Mouse (Mus musculus) hematopoietic stem cell, adult 5-6 weeks (primary cell): ENCODE results near the gene Fbxo36. TPM values are rescaled to one million over a fixed set of nuclear protein-coding genes. Genes with fewer than 3 reads are reported as not detected.

Source experiments
- ATAC-seq, 2 experiments: fragments of 125-278 bp in 1 of 2; replicated peaks in 1 of 2; 2 replicates each; pipeline ENCODE4 v1.8.0; 2016 to 2017; ENCODE audit warnings: inconsistent platforms in 2 of 2, mild to moderate bottlenecking in 2 of 2, moderate number of reproducible peaks in 2 of 2, low read depth in 1 of 2, moderate TSS enrichment in 1 of 2; ENCODE audit not compliant: low FRiP score in 2 of 2, poor library complexity in 2 of 2, severe bottlenecking in 2 of 2, insufficient read depth in 1 of 2, low TSS enrichment in 1 of 2
- total RNA-seq: library from RNA; stranded (forward); fragments of 172-1452, 232-1000 nt; gene quantifications from 2 replicates; pipeline ENCODE4 v1.2.3, GENCODE M21; 2017

The Fbxo36 gene
- total RNA-seq, result 1.4 and 3.1 TPM in 2 replicates

DNA sequence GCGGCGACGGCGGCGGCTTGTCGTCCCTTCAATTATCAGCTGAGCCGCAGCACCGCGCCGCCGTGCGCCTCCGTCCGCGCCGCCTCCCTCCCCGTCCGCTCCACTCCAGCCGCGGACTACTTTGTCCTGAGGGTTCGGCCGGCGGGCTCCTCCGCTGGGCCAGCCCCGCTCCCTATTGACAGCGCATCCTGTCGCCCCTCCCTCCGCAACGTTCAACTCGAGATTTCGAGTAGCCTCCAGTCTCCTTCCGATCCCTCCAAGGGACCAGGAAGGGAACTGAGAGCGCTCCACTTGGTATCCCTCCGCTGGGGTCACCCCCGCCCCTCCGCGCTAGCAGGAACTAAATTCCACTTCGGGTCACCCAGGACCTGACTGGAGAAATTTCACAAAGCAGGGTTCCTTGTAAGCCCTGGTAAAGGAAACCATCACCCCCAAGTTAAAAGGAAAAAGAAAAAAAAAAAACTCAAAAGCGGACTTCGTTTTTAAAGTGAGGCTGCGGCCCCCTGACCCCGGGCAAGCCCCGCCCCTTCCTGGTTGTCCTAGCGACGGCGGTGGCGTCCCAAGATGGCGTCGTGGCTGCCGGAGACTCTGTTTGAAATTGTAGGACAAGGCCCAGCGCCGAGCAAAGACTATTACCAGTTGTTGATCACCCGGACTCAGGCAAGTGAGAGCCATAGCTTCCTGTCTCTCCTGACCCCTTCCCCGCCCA lies at the start of gene Fbxo36:
TSS of gene Fbxo36 (plus strand) at position 533 of the 709 bp plus-strand sequence.
- ATAC-seq, result peak; percentile 80 to 81

DNA sequence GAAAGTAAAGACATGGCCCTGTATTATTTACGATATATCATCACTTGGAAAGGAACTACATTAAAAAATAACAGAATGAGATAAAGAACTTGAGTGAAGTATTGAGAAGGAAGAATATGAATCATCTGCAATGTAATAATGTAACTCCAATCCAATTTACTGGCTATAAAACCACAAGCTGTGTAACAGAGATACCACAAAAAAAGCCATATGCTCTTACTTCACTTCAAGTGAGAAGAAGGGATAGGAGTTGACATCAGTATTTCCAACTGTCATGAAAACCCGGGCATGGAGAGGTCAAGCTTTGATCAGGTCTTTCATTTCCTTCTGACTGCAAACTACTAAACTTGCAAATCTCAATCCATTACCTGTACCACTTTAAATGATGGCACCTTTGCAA lies 48.2 kb upstream of the Fbxo36 start:
- no peak for ATAC-seq

DNA sequence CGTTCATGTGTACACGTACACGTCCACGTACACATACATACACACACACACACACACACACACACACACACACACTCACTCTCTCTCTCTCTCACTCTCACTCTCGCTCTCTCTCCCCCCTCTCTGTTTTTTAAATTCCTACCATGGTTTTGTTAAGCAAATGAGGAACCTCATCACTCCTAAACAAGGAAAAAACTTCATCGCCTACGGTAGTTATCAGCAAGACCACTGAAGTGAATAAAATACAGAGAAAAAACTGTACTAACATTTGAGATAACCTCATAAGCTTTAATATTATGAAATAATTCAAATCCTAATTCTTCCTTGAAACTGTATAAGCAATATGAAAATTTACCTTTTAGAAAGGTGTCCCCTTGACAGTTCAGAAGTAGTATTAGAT lies 44.3 kb upstream of the Fbxo36 start:
- no peak for ATAC-seq

DNA sequence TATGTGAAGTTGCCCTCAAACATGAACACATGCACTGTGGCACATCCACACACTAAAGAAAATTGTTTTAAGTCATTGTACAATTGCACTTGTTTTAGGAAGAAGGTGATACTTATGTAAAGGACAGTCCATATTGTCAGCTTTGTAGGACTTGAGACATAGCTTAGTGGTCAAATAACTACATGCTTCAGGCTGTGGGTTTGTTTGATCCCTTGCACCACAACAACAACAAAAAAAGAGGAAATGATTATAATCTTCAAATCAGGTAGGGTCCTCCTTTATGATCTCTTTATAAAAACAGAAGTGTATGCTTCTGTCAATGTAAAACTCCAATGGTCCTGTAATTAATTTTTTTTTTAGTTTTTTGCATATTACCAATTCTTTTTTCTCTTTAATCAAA lies 40.5 kb upstream of the Fbxo36 start:
- peak in 1 of 2 experiments; percentile 32; a peak in 1 of 4 replicates for ATAC-seq

DNA sequence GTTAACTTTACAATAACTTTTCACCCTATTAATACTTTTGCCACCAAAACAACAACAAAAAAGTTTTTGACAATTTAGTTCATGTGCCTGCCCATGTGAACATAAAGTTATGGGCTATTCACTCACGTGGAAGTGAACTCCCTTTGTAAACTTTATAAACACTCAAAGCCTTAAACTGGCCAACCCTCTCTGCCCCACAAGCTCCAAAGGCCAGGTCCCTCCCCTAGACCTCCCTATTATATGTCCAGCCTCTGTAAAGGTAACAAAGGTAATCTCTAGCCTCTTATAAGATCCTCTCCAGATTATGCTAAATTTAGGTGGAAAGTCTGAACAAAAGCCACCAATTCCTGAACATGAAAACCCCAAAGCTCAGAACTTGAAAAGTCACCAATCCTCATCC lies 35.9 kb upstream of the Fbxo36 start:
- no peak for ATAC-seq

DNA sequence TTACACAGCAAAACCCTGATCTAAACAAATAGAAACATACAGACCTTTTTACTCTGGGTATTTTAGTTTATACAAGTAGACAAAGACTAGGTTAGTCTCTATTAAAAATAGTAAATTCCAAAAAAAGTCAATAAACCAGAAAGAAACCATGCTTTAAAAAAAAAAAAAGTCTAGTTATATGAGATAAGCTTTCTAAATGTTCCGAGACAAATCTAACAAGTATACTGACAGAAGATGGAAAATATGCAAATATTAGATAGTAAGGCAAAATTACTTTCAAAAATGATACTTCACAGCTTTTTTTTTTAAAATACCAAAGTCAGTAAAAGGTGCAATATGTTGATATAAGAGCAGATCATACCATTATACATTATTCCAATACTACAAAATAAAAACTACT lies 22.0 kb upstream of the Fbxo36 start:
- no peak for ATAC-seq

DNA sequence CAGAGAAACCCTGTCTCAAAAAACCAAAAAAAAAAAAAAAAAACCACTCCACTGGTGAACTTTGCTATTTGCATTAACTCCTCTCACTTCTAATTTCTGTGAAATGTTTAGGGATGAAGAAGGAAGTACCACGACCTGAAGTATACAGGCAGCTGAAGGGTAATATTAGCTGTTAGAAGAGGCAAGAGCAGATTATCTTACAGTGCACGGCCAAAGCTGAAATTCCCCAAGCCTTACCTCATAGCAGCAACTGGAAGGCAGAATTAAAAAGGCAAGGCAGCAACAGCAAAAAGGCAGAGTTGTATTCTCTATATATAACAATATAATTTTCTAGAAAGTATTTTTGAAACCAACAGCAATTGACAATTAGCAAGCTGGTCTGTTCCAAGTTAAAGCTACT lies 14.6 kb upstream of the Fbxo36 start:
- ATAC-seq, result no peak

DNA sequence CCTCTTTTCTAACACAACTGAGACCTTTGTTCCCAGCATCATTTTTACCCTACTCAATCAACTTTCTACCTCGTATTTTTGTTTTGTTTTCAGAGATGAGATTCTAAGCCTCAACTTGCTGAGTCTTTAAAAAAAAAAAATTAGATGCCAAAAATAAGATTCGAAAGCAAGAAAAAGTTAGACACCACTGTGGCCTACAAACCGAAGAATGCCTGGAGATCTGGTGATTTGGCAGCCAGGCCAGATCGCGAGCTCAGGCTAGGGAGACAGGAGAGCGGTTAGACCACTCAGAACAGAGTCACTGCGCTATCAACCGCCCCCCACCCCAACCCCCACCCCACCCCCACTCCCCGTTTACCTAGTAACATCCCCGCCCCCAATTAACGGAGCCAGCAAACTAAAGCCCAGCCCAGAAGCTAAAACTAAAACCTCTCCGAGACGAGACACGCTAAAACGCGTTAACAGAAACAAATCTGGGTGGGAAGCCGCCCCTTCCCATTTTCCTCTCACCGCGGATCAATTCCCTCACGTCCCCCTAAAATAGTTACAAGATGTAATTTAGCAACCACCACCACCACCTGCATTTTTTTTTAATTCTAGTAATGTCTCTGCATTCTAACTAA lies 2.0 kb upstream of the Fbxo36 start:
- ATAC-seq, result no peak

DNA sequence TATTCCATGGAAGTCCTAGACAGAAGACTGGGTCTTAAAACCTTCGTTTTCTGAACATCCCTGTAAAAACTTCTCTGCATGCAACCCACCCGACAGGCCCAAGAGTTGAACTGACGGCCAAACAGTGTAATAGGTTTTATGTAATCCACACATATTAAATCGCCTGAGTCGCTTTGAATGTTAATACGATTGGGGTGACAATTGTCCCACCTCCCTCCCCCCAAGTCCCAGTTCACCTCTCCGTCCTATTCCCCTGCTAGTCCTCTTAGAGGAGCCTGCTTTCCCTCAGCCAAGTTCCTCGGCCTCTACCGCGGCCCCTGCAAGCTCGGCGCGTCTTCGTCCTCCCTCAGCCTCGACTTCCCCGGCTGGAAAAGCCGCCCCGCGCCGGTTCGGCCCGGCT lies 1.5 kb upstream of the Fbxo36 start:
- ATAC-seq, result no peak

DNA sequence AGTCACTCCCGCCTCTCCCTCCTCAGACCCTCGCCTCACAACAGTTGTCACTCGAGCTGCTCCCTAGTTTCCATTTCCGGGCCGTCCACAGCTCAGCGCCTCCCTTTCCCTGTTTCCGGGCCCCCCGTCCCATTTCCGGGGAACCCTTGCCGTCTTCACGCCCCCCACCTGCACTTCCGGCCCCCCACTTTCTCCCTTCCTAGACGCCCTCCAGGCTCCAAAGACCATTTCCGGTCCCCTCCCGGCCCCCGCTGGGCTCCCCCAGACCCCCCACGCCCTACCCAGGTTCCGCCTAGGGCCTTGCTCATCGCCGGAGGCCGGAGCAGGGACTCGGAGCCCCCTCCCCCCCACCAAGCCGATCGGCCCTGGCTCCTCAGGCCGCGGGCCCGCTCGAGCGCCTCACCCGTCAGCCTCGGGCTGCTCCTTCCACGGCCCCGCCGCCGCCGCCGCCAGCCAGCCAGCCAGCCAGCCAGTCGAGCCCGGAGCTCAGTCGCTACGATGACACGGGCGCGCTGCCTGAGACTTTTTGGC lies 955 bp upstream of the Fbxo36 start:
- ATAC-seq, result peak; percentile 7 to 21; a peak in 2 of 4 replicates

DNA sequence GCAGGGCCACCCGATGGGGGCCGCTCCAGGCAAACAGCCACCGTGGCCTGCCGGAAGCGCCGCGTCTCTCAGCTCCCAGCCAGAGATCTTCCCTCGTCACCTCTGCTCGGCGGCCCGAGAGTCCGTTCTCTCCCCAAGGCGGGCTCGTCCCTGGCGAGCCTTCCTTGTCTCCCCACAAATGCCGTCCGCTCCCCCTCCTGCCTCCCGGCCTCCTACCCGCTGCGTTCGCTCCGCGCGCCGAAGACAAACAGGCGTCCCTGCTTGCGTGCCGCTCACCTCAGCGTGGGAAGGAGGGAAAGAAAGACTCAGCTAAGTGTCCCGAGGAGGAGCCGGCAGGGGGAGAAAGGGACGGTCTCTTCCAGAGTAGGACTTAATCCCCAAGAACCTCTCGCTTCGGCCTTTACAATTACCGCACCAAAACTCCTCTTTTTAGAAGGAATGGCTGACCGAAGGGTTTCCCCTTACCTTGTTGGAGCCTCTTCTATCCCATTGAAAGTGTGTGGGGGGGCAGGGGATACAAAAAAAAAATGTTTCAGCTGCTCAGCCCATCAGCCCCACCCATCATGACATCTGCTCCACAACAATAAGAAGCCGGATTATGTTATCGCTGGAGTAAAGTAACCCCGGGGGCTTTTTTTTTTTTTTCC lies 500 bp downstream of the Fbxo36 start, which contains the start of gene Trip12:
TSS of gene Trip12 (minus strand) at position 499 of the 647 bp plus-strand sequence.
- peak; percentile 26 to 48 for ATAC-seq

DNA sequence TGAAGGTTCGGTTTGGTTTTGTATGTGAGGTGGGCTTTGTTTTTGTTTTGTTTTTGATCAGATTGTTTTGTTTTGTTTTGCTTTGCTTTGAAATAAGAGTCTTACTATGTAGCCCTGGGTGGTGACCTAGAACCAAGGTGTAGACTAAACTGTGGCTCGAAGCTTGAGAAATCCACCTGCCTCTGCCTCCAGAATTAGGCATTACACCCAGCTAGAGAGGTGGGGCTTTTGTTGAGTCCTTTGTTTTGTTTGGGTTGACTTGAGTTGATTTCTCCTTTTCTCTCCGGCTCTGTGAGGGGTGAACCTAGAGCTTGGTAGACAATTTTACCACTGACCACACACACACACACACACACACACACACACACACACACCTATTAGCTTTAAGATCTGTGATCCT lies 1.4 kb downstream of the Fbxo36 start:
- ATAC-seq, result no peak

DNA sequence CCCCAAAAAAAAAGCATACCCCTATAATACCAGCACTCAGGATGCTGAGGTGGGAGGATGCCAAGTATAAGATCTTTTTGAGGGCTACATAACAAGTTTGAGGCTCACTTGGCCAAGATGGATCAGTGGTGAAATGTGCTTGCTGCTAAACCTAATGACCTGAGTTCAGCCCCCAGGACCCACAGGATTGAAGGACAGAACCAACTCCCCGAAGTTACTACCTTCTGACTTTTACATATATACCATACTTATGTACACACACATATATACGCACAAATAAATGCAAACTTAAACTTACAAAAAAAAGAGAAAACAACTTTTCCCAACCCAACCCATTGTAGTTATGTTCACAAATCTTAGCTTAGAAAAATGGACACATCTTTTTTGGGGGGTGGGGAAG lies 3.7 kb downstream of the Fbxo36 start:
- ATAC-seq, result no peak

DNA sequence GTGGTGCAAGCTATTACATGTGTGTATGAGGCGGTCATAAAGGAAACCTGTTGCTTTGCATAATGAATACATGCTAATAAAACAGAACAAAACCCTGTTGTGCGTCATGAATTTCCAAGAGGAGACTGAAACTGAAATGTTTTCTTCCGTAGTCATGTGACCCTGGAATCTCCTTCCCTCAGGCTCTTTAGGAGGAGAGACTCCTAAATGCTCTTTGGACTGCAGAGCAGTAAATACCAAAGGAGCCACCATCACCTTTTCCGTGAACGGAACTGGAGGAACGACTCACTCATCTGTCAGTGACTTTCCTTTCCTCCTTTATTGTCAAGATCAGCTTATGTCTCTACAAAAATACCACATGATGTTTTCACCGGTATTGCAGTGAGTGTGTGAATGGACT lies 8.1 kb downstream of the Fbxo36 start:
- no peak for ATAC-seq

DNA sequence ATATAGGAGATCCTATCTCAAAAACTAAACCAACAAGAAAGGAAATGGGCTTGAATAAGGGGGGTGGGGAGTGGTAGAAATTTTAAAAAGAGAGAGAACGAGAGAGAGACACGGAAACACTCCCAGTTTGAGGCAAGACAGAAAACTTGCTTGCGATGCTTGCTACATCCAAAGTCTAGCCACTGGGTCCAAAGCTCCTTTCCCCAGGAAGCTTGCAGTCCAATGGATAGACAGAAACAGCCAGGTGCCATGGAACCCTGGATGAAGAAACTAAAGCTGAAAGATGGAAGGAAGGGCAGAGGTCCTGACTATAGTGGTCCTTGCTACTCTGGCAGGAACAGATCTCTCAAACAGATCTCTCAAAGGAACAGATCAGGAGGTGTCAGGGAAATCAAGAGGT lies 8.7 kb downstream of the Fbxo36 start:
- ATAC-seq, result no peak

DNA sequence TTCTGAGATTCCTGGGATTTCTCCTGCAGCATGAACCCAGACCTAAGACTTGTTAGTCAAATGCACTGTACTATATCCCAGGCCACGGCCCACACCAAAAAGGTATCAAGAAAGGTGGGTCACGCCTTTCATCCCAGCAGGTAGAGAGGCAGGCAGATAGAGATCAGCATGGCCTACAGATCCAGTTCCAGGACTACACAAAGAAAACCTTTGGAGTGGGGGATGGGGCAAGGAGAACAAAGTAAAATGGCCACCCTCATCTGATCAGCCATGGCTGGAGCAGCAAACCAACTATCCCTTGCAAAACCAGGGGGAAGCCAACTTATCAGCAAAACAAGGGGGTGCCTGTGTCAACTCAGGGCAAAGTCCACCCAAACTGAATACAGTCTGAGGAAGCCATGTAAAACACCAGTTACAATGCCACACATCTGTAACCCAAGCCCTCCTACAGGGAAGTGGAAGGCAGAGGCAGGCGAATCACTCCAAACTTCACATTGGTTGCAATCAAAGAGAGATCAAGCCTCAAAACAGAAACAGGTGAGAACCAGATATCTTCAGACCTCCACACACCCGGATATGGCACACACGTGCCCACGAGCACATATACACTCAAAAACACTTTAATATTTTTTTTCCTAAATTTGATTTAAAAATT lies 9.3 kb downstream of the Fbxo36 start:
- ATAC-seq, result no peak

DNA sequence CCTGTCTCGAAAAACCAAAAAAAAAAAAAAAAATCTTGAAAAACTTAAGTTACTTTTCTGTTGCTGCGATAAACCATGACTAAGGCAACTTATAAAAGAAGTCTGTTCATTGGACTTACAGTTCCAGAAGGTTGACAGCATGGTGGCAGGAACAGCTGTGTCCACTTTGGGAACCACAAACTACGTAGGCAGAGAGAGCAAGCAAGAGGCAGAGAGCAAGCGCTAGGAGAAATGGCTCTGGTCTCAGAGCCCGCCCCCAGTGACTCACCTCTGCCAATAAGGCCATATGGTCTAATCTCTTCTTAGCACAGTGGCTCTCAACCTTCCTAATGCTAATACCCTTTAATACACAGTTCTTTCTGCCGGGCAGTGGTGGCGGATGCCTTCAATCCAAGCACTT lies 10.2 kb downstream of the Fbxo36 start:
- no peak for ATAC-seq

DNA sequence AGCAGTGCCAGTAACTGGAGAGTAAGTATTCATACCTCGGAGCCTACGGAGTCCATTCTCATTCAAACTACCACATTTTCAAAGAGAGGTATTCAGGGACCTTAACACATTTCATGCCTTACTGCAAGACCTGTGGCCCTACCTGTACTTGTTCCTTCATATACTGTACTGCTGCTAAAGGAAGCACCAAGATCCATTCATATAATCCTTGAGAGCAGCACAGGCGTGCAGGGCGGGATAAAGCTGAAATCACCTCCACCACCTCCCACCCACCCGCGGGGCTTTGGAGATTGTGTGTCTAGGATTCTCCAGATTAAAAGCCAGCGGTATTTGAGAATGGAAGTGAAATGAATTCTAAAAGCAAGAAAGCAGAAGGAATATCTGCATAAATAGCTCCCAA lies 10.8 kb downstream of the Fbxo36 start:
- no peak for ATAC-seq
